Mouse (Mus musculus): ENCODE measurements around the gene Plxnb2.

Gene Plxnb2

GRCm38 (mm10) chr15:89128382-89129350 lies 51.9 kb downstream of the Plxnb2 start, which contains the start of gene Hdac10:
Gene Hdac10, minus strand, starts transcription at chr15:89128700.
- DNase-seq (ENCODE audit: low read depth, low spot score): no peak

GRCm38 (mm10) chr15:89127364-89127940 lies 53.1 kb downstream of the Plxnb2 start:
- no peak for DNase-seq (ENCODE audit: low read depth, low spot score)

GRCm38 (mm10) chr15:89126622-89127021 lies 54.0 kb downstream of the Plxnb2 start:
- DNase-seq (ENCODE audit: low read depth, low spot score): no peak

- no peak for DNase-seq (ENCODE audit: low read depth, low spot score)
Measured at GRCm38 (mm10) chr15:89125351-89125750, 55.2 kb downstream of the Plxnb2 start.

- no peak for DNase-seq (ENCODE audit: low read depth, low spot score)
Measured at GRCm38 (mm10) chr15:89124312-89124711, 56.3 kb downstream of the Plxnb2 start.

- no peak for DNase-seq (ENCODE audit: low read depth, low spot score)
Measured at GRCm38 (mm10) chr15:89123595-89123994, 57.0 kb downstream of the Plxnb2 start.

- peak; percentile 91 for DNase-seq (ENCODE audit: low read depth, low spot score)
Measured at GRCm38 (mm10) chr15:89122649-89123366, 57.8 kb downstream of the Plxnb2 start, which contains the start of gene Tubgcp6. Gene Tubgcp6, minus strand, starts transcription at chr15:89123112.

GRCm38 (mm10) chr15:89118007-89118406 lies 62.6 kb downstream of the Plxnb2 start:
- DNase-seq (ENCODE audit: low read depth, low spot score): no peak

GRCm38 (mm10) chr15:89110147-89110546 lies 70.4 kb downstream of the Plxnb2 start:
- DNase-seq (ENCODE audit: low read depth, low spot score): no peak

GRCm38 (mm10) chr15:89106976-89107375 lies 73.6 kb downstream of the Plxnb2 start:
- no peak for DNase-seq (ENCODE audit: low read depth, low spot score)

- DNase-seq (ENCODE audit: low read depth, low spot score): no peak
Measured at GRCm38 (mm10) chr15:89106073-89106472, 74.5 kb downstream of the Plxnb2 start.

All from telencephalon, adult 2 months (tissue).